Mouse (Mus musculus) kidney, postnatal 0 days (tissue): ENCODE measurements around the gene Rarg. TPM values are rescaled to one million over a fixed set of nuclear protein-coding genes. Genes with fewer than 3 reads are reported as not detected.
A peak's percentile ranks its signal among the peaks of the same experiment; 100 is the strongest.

Experiments
- ATAC-seq: fragments of 200-750 bp; cut with Nextera tagmentation; replicated peaks from 2 replicates; pipeline ENCODE4 v1.8.0; 2017; ENCODE audit warnings: low read depth, moderate number of reproducible peaks, moderate TSS enrichment, moderate library complexity; ENCODE audit not compliant: low FRiP score
- DNase-seq: peaks from one replicate; pipeline ENCODE4 v3.0.0-alpha.2; 2016; ENCODE audit warnings: low spot score
- H3K27ac ChIP-seq: fragments of 300-500 bp; sonication (generic); 2 replicates; pipeline ENCODE4 v1.5.1; 2014; ENCODE audit warnings: mild to moderate bottlenecking
- H3K27me3 ChIP-seq: fragments of 300-500 bp; sonication (generic); 2 replicates; pipeline ENCODE4 v1.6.1; 2014; ENCODE audit warnings: low read length, mixed read lengths; ENCODE audit not compliant: insufficient read depth
- H3K36me3 ChIP-seq: fragments of 300-500 bp; sonication (generic); 2 replicates; pipeline ENCODE4 v1.6.1; 2014; ENCODE audit warnings: low read length, mixed read lengths; ENCODE audit not compliant: insufficient read depth
- H3K4me1 ChIP-seq: fragments of 300-500 bp; sonication (generic); replicated peaks from 2 replicates; pipeline ENCODE4 v1.6.1; 2014; ENCODE audit warnings: antibody characterized with exemption, low read length, mixed read lengths; ENCODE audit not compliant: insufficient read depth
- H3K4me2 ChIP-seq: fragments of 300-500 bp; sonication (generic); 2 replicates; pipeline ENCODE4 v1.6.1; 2014; ENCODE audit warnings: mild to moderate bottlenecking, low read length, moderate library complexity, mixed read lengths
- H3K4me3 ChIP-seq: fragments of 300-500 bp; sonication (generic); replicated peaks from 2 replicates; pipeline ENCODE4 v1.5.1; 2014; ENCODE audit warnings: low read depth, low read length
- H3K9ac ChIP-seq: fragments of 300-500 bp; sonication (generic); 2 replicates; pipeline ENCODE4 v1.6.1; 2014; ENCODE audit warnings: low read depth, low read length
- H3K9me3 ChIP-seq: fragments of 300-500 bp; sonication (generic); replicated peaks from 2 replicates; pipeline ENCODE4 v1.6.1; 2016; ENCODE audit warnings: low read length, inconsistent platforms, mixed read lengths
- CTCF ChIP-seq: IDR thresholded peaks from 2 replicates; pipeline ENCODE4 v1.5.1; 2016; ENCODE audit warnings: antibody characterized with exemption, low read depth, mild to moderate bottlenecking, moderate library complexity
- WGBS: fragments of 180-500 bp; shearing (Covaris S2); extraction: QIAGEN DNeasy Blood & Tissue Kit; methylation state at CpG from one replicate; pipeline ENCODE4 v1.1.7; 2014; 5-methylcytosine and 5-hydroxymethylcytosine counted together
- polyA plus RNA-seq: library from polyadenylated mRNA; unstranded; fragments of >200 nt; fragmentation: Nextera tagmentation; extraction: Ambion mirVana; gene quantifications from 2 replicates; pipeline ENCODE4 v1.2.1, GENCODE M21; 2015

Gene Rarg
- polyA plus RNA-seq, 1 experiment from 2014 or later = 23.2 TPM

- Histone ChIP-seq H3K27ac (peak overlapping the region; percentile 96), H3K4me3 (no peak overlapping the region), H3K4me1 (peaks cover 27% of the 10 kb centered on the region; the same call in 1 of the 2 replicates), H3K4me2 (peak overlapping the region; percentile 88), H3K9me3 (no peaks in the 10 kb centered on the region), H3K9ac (peak overlapping the region; percentile 41; the same call in 1 of the 2 replicates), H3K36me3 (no peaks in the 10 kb centered on the region), H3K27me3 (no peaks in the 10 kb centered on the region)
- DNase-seq (peak; percentile 66), ATAC-seq (no peak)
- WGBS = 9% methylated on average over 13 of the region's 13 CpGs
- no peak for TF ChIP-seq CTCF
Observed at GRCm38 (mm10) chr15:102249251-102249691, 8.0 kb downstream of the Rarg start.

- H3K36me3 ChIP-seq = no peaks in the 10 kb centered on the region
- H3K9me3 ChIP-seq = no peaks in the 10 kb centered on the region
- H3K4me2 ChIP-seq = peak overlapping the region; percentile 88
- H3K27me3 ChIP-seq = no peaks in the 10 kb centered on the region
- H3K27ac ChIP-seq = peak overlapping the region; percentile 96
- H3K4me3 ChIP-seq = no peak overlapping the region
- TF ChIP-seq CTCF = 0 out of 2 replicates have a peak, but pooled peaks have one; percentile 6
- ATAC-seq (no peak), DNase-seq (peak; percentile 63)
- WGBS = 16% methylated on average over 3 of the region's 3 CpGs
- H3K9ac ChIP-seq = no peak overlapping the region
- H3K4me1 ChIP-seq = peaks cover 32% of the 10 kb centered on the region
Observed at GRCm38 (mm10) chr15:102248812-102249191, 8.5 kb downstream of the Rarg start.

GRCm38 (mm10) chr15:102248131-102248811 lies 9.0 kb downstream of the Rarg start:
- no peak for ATAC-seq
- Histone ChIP-seq H3K36me3 (no peaks in the 10 kb centered on the region), H3K4me1 (peaks cover 37% of the 10 kb centered on the region), H3K4me2 (peak overlapping the region; percentile 88), H3K9ac (peak overlapping the region; percentile 72), H3K9me3 (no peaks in the 10 kb centered on the region), H3K4me3 (peak overlapping the region; percentile 71), H3K27me3 (no peaks in the 10 kb centered on the region), H3K27ac (peak overlapping the region; percentile 96)
- DNase-seq = no peak
- no peak for TF ChIP-seq CTCF
- 10% methylated on average over 8 of the region's 8 CpGs for WGBS

- ATAC-seq (peak; percentile 55), DNase-seq (peak; percentile 85)
- no peak; the same call in 1 of the 2 replicates for TF ChIP-seq CTCF
- Histone ChIP-seq H3K9ac (peak overlapping the region; percentile 72), H3K4me2 (peak overlapping the region; percentile 88), H3K9me3 (no peaks in the 10 kb centered on the region), H3K27me3 (no peaks in the 10 kb centered on the region), H3K36me3 (no peaks in the 10 kb centered on the region), H3K27ac (peak overlapping the region; percentile 96), H3K4me3 (peak overlapping the region; percentile 71), H3K4me1 (peaks cover 45% of the 10 kb centered on the region)
- 1% methylated on average over 59 of the region's 65 CpGs for WGBS
Observed at GRCm38 (mm10) chr15:102247252-102248130, 9.8 kb downstream of the Rarg start.

GRCm38 (mm10) chr15:102246866-102247251 lies 10.5 kb downstream of the Rarg start:
- H3K36me3 ChIP-seq = no peaks in the 10 kb centered on the region
- TF ChIP-seq CTCF = no peak
- peak overlapping the region; percentile 96 for H3K27ac ChIP-seq
- H3K9me3 ChIP-seq = no peaks in the 10 kb centered on the region
- ATAC-seq = peak; percentile 80
- peak overlapping the region; percentile 72 for H3K9ac ChIP-seq
- H3K27me3 ChIP-seq = no peaks in the 10 kb centered on the region
- under 1% methylated on average over 24 of the region's 35 CpGs for WGBS
- H3K4me2 ChIP-seq = peak overlapping the region; percentile 88
- H3K4me1 ChIP-seq = peaks cover 45% of the 10 kb centered on the region
- DNase-seq = peak; percentile 98
- peak overlapping the region; percentile 71 for H3K4me3 ChIP-seq

GRCm38 (mm10) chr15:102245891-102246741 lies 11.2 kb downstream of the Rarg start:
- H3K36me3 ChIP-seq = no peaks in the 10 kb centered on the region
- under 1% methylated on average over 42 of the region's 44 CpGs for WGBS
- peak overlapping the region; percentile 71 for H3K4me3 ChIP-seq
- peaks cover 45% of the 10 kb centered on the region for H3K4me1 ChIP-seq
- ATAC-seq (peak; percentile 68), DNase-seq (peak; percentile 92)
- no peak for TF ChIP-seq CTCF
- H3K9ac ChIP-seq = peak overlapping the region; percentile 72
- no peaks in the 10 kb centered on the region for H3K9me3 ChIP-seq
- H3K4me2 ChIP-seq = peak overlapping the region; percentile 88
- H3K27ac ChIP-seq = peak overlapping the region; percentile 96
- H3K27me3 ChIP-seq = no peaks in the 10 kb centered on the region
